Mouse (Mus musculus): ENCODE measurements around the gene Letm1. TPM values are rescaled to one million over a fixed set of nuclear protein-coding genes. Genes with fewer than 3 reads are reported as not detected.

The Letm1 gene
- polyA plus RNA-seq, 1 experiment from 2014 or later: 68.7 TPM

DNA sequence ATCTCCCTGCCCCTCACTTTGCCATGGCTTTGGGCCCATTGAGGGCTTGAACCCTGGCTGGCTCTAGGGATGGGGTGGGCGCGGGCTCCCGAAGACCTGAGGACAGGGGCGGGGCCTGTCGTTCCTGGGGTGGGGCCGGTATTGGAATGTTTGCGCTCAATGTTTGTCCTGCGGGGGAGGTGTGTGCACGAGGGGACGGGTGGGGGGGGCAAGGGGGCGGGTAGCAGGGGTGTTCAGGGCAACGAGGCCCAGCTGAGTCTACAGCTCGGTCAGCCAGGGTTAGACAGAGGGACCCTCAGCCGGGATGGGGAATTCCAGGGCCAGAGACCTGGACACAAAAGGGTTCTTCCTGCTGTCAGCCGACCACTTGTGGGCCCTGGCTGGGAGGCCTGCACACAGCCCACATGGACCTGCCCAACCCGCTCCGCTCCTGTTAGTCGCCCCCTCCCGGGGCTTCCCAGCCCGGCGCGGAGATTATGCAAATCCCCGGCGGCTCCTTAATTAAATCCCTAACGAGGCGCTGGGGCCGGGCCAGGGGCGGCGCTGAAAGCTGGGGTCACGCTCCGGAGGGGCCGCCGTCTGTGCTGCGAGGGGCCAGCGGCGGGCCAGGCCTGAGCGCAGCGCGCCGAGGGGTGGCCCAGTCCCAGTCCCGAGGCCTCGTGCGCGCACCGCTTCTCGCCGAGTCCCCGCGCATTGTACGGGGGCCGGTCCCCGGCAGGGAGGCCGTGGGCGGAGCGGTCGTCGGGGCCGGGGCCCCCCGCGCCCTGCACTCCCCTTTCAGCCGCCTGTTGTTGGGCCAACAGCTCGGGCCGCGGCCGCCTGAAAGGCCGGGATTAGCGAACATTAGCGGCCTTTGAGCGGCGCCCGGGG lies 87.5 kb downstream of the Letm1 start:
- Histone ChIP-seq H3K4me2 (ENCODE audit: low read length) (peak overlapping the region; percentile 87), H3K4me1 (ENCODE audit: control insufficient read depth, insufficient read depth, low read depth, low read length) (peaks cover 18% of the 10 kb centered on the region), H3K9me3 (ENCODE audit: control insufficient read depth, low read length) (no peaks in the 10 kb centered on the region)

GRCm38 (mm10) chr5:33694461-33694847 lies 88.2 kb downstream of the Letm1 start:
- Histone ChIP-seq H3K27me3 (replicated peaks; ENCODE audit: control insufficient read depth, insufficient read depth, low read length) (peaks cover 19% of the 10 kb centered on the region), H3K4me1 (ENCODE audit: control insufficient read depth, insufficient read depth, low read depth, low read length) (peaks cover 23% of the 10 kb centered on the region), H3K9me3 (ENCODE audit: control insufficient read depth, low read length) (no peaks in the 10 kb centered on the region), H3K4me2 (ENCODE audit: low read length) (no peak overlapping the region), H3K27ac (ENCODE audit: low read depth, low read length) (no peak overlapping the region), H3K9ac (ENCODE audit: low read depth, low read length) (no peak overlapping the region), H3K36me3 (ENCODE audit: control insufficient read depth, insufficient read depth, low read length) (no peaks in the 10 kb centered on the region), H3K4me3 (ENCODE audit: low read length) (no peak overlapping the region)
- ATAC-seq: no peak
- WGBS: 43% methylated on average over 9 of the region's 9 CpGs

More for the DNA sequence above, 87.5 kb downstream of the Letm1 start:
- WGBS: under 1% methylated on average over 53 of the region's 71 CpGs
- Histone ChIP-seq H3K4me3 (ENCODE audit: low read length) (peak overlapping the region; percentile 46), H3K36me3 (ENCODE audit: control insufficient read depth, insufficient read depth, low read length) (no peaks in the 10 kb centered on the region), H3K9ac (ENCODE audit: low read depth, low read length) (peak overlapping the region; percentile 68), H3K27ac (ENCODE audit: low read depth, low read length) (peak overlapping the region; percentile 63), H3K27me3 (replicated peaks; ENCODE audit: control insufficient read depth, insufficient read depth, low read length) (peaks cover 19% of the 10 kb centered on the region)
- ATAC-seq: peak; percentile 69

GRCm38 (mm10) chr5:33692393-33692792 lies 90.2 kb downstream of the Letm1 start:
- Histone ChIP-seq H3K27ac (ENCODE audit: low read depth, low read length) (peak overlapping the region; percentile 63), H3K4me2 (ENCODE audit: low read length) (no peak overlapping the region), H3K9me3 (ENCODE audit: control insufficient read depth, low read length) (no peaks in the 10 kb centered on the region), H3K27me3 (replicated peaks; ENCODE audit: control insufficient read depth, insufficient read depth, low read length) (peaks cover 14% of the 10 kb centered on the region), H3K4me1 (ENCODE audit: control insufficient read depth, insufficient read depth, low read depth, low read length) (peaks cover 34% of the 10 kb centered on the region), H3K9ac (ENCODE audit: low read depth, low read length) (peak overlapping the region; percentile 28; the same call in 1 of the 2 replicates), H3K36me3 (ENCODE audit: control insufficient read depth, insufficient read depth, low read length) (no peaks in the 10 kb centered on the region), H3K4me3 (ENCODE audit: low read length) (no peak overlapping the region)
- ATAC-seq: peak; percentile 8; the same call in 1 of the 2 replicates
- 4% methylated on average over 24 of the region's 24 CpGs for whole genome bisulfite sequencing

- Histone ChIP-seq H3K36me3 (ENCODE audit: control insufficient read depth, insufficient read depth, low read length) (no peaks in the 10 kb centered on the region), H3K27me3 (replicated peaks; ENCODE audit: control insufficient read depth, insufficient read depth, low read length) (peaks cover 2% of the 10 kb centered on the region), H3K9me3 (ENCODE audit: control insufficient read depth, low read length) (no peaks in the 10 kb centered on the region), H3K4me2 (ENCODE audit: low read length) (no peak overlapping the region; the same call in 1 of the 2 replicates), H3K9ac (ENCODE audit: low read depth, low read length) (no peak overlapping the region), H3K27ac (ENCODE audit: low read depth, low read length) (peak overlapping the region; percentile 69), H3K4me3 (ENCODE audit: low read length) (no peak overlapping the region), H3K4me1 (ENCODE audit: control insufficient read depth, insufficient read depth, low read depth, low read length) (peaks cover 25% of the 10 kb centered on the region)
- peak; percentile 65 for ATAC-seq
- 54% methylated on average over 11 of the region's 11 CpGs for WGBS
Measured at GRCm38 (mm10) chr5:33689852-33690645, 92.6 kb downstream of the Letm1 start.

Other genes with a start within 250 kb of the Letm1 start
- gene Fam53a, start 153.2 kb downstream of the Letm1 start, polyA plus RNA-seq (2015; fragmentation: Nextera tagmentation; extraction: Ambion mirVana): 28.4 and 33.0 TPM in 2 replicates
- 0.45 and 0.92 TPM in 2 replicates for gene Gm9903, start 152.9 kb downstream of the Letm1 start, polyA plus RNA-seq (2015; fragmentation: Nextera tagmentation; extraction: Ambion mirVana)
- gene Slbp, start 130.2 kb downstream of the Letm1 start, polyA plus RNA-seq (2015; fragmentation: Nextera tagmentation; extraction: Ambion mirVana): 128 and 133 TPM in 2 replicates
- 42.2 and 46.0 TPM in 2 replicates for gene Tacc3, start 124.7 kb downstream of the Letm1 start, polyA plus RNA-seq (2015; fragmentation: Nextera tagmentation; extraction: Ambion mirVana)
- 32.5 and 35.3 TPM in 2 replicates for gene Tmem129, start 124.4 kb downstream of the Letm1 start, polyA plus RNA-seq (2015; fragmentation: Nextera tagmentation; extraction: Ambion mirVana)
- 45.9 and 48.2 TPM in 2 replicates for gene Fgfr3, start 61.1 kb downstream of the Letm1 start, polyA plus RNA-seq (2015; fragmentation: Nextera tagmentation; extraction: Ambion mirVana)
- gene Nsd2, start 37.9 kb upstream of the Letm1 start, polyA plus RNA-seq (2015; fragmentation: Nextera tagmentation; extraction: Ambion mirVana): 52.9 and 68.7 TPM in 2 replicates
- gene Nelfa, start 153.6 kb upstream of the Letm1 start, polyA plus RNA-seq (2015; fragmentation: Nextera tagmentation; extraction: Ambion mirVana): 37.8 and 42.8 TPM in 2 replicates
- 555 and 649 TPM in 2 replicates for gene Gm1673, start 200.6 kb upstream of the Letm1 start, polyA plus RNA-seq (2015; fragmentation: Nextera tagmentation; extraction: Ambion mirVana)
- gene Nat8l, start 213.2 kb upstream of the Letm1 start, polyA plus RNA-seq (2015; fragmentation: Nextera tagmentation; extraction: Ambion mirVana): 5.1 and 5.5 TPM in 2 replicates

Measured in hindbrain, embryonic 16.5 days (tissue).